Mouse (Mus musculus) c-Kit-positive CD71-negative TER-119-negative erythroid progenitor cells, embryonic 14.5 days (primary cell): ENCODE data around the gene Lrrfip2.
A peak's percentile ranks its signal among the peaks of the same experiment; 100 is the strongest.

Experiments
- DNase-seq: peaks from one replicate; pipeline ENCODE4 v3.0.0-alpha.2; 2013; ENCODE audit warnings: low read depth

Gene Lrrfip2

GRCm38 (mm10) chr9:111223406-111223805 is 106.0 kb downstream of the Lrrfip2 start:
- no peak for DNase-seq

GRCm38 (mm10) chr9:111228446-111228845 is 111.1 kb downstream of the Lrrfip2 start:
- no peak for DNase-seq

GRCm38 (mm10) chr9:111234701-111235100 is 117.3 kb downstream of the Lrrfip2 start:
- no peak for DNase-seq

GRCm38 (mm10) chr9:111237726-111238125 is 120.3 kb downstream of the Lrrfip2 start:
- no peak for DNase-seq

- no peak for DNase-seq
These were observed 122.4 kb downstream of the Lrrfip2 start for GRCm38 (mm10) chr9:111239821-111240220.

GRCm38 (mm10) chr9:111243384-111243783 is 126.0 kb downstream of the Lrrfip2 start:
- no peak for DNase-seq

- DNase-seq = no peak
These were observed 128.2 kb downstream of the Lrrfip2 start for GRCm38 (mm10) chr9:111245546-111245945.

GRCm38 (mm10) chr9:111247682-111248246 is 130.4 kb downstream of the Lrrfip2 start:
- DNase-seq = peak; percentile 22

- no peak for DNase-seq
These were observed 134.9 kb downstream of the Lrrfip2 start for GRCm38 (mm10) chr9:111252161-111252869.

- no peak for DNase-seq
These were observed 143.1 kb downstream of the Lrrfip2 start for GRCm38 (mm10) chr9:111260360-111260985.

- DNase-seq = no peak
These were observed 144.0 kb downstream of the Lrrfip2 start for GRCm38 (mm10) chr9:111261356-111261755.

GRCm38 (mm10) chr9:111267998-111268397 is 150.6 kb downstream of the Lrrfip2 start:
- DNase-seq = no peak

GRCm38 (mm10) chr9:111270606-111271005 is 153.2 kb downstream of the Lrrfip2 start:
- no peak for DNase-seq

GRCm38 (mm10) chr9:111271056-111271433 is 153.7 kb downstream of the Lrrfip2 start:
- DNase-seq = peak; percentile 38

GRCm38 (mm10) chr9:111271434-111272160 is 154.2 kb downstream of the Lrrfip2 start, which contains the start of the genes Mlh1 and Epm2aip1:
Mlh1 (minus strand) TSS chr9:111271791.
Epm2aip1 (plus strand) TSS chr9:111271929.
- DNase-seq = peak; percentile 99

- no peak for DNase-seq
These were observed 155.0 kb downstream of the Lrrfip2 start for GRCm38 (mm10) chr9:111272356-111272755.

- no peak for DNase-seq
These were observed 155.8 kb downstream of the Lrrfip2 start for GRCm38 (mm10) chr9:111272996-111273785.

GRCm38 (mm10) chr9:111273958-111274357 is 156.6 kb downstream of the Lrrfip2 start:
- DNase-seq = no peak

- no peak for DNase-seq
These were observed 157.8 kb downstream of the Lrrfip2 start for GRCm38 (mm10) chr9:111275156-111275555.
